Mouse (Mus musculus) fat pad, adult 2 months (tissue): ENCODE data around the gene Col2a1.

ENCODE experiments used
- DNase-seq: peaks from one replicate; pipeline ENCODE4 v3.0.0-alpha.2; 2011; ENCODE audit warnings: low read depth, low spot score; ENCODE audit errors: extremely low read depth

Gene Col2a1

GRCm38 (mm10) chr15:97927821-97928220 is 76.7 kb downstream of the Col2a1 start:
- no peak for DNase-seq

DNA sequence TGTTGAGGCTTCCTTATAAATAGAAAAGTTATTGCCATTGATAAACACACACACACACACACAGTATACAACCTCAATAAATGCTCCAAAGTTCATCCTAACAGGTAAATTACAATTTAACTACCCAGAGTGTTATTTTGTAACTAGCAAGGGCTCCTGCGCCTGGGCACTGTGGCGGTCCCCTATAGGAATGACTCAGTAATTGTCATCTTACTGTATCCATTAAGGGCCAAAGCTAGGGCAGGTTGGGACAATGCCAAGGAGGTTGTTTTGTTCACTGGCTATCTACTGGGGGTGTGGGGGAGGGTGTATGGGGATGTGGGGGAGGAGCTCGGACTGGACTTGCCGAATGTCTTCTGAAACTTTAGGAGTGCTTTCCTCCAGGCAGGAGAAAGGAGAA is 77.5 kb downstream of the Col2a1 start:
- DNase-seq, result no peak
